Mouse (Mus musculus) frontal cortex, postnatal 14 days (tissue): ENCODE data around the gene Col6a2.

Experiments
- DNase-seq, 2 experiments: peaks; one replicate each; pipeline ENCODE4 v3.0.0; 2022; ENCODE audit warnings: low spot score in 2 of 2

Col6a2 gene

DNA sequence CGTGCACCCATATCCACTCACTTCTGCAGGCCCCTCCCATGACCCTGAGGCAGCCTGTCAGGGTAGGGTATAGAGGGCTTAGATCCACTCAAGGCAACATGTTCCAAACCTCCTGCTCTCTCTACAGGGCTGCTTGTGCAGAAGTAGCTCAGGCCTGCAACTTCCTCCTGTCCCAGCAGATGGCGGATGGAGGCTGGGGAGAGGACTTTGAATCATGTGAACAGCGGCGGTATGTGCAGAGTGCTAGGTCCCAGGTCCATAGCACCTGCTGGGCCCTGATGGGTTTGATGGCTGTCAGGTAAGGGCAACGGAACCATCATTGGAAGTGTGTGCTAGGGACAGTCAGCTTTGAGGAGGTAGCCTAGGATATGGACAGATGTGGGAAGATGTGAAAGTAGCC is 73.0 kb downstream of the Col6a2 start:
- no peak for DNase-seq

- no peak for DNase-seq
Measured at GRCm38 (mm10) chr10:76548218-76548617, 75.2 kb downstream of the Col6a2 start.

DNA sequence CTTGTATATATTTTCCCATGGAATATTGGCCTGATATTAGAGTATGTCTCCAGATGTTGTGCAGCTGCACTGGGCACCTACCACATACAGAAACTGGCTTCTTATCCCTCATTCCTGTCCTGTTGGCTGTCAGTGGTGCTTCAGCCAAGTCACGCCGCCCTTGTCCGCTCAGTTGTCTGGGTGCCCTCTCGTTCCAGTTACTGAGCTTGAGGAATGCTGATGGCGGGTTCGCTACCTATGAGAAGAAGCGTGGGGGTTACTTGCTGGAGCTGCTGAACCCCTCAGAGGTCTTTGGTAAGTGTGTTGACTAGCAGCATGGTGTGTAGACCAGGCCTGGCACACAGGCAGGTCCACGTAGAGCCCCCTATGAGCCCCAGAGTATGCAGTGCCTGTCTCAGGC is 76.9 kb downstream of the Col6a2 start:
- DNase-seq: no peak
